10 mouse cellular contexts compared by ENCODE assay signal in genomic region chr17:47813616-47814015, GRCm38 (mm10). TPM values are rescaled to one million over a fixed set of nuclear protein-coding genes. Genes with fewer than 3 reads are reported as not detected.
A peak's percentile ranks its signal among the peaks of the same experiment; 100 is the strongest.
DNase-seq lines count a peak whose midpoint lies in the region; ATAC-seq lines count a peak whose summit lies in the region.
"Had no signal": no experiment of that assay in that cellular context is flagged by ENCODE, and none has a peak within 500 bp of the region (broad histone marks: within the 10 kb centered on the region; RNA-seq: fewer than 3 reads in every experiment).

No protein-coding gene starts in this region.

- peak; percentile 43 for ATAC-seq in liver, embryonic 13.5 days (ENCODE audit: low read depth)
- ATAC-seq in liver, embryonic 12.5 days: no peak
- ATAC-seq in liver, embryonic 15.5 days (ENCODE audit: insufficient read depth): peak; percentile 31
- ATAC-seq: forebrain, embryonic 14.5 days; Patski had no signal

- H3K9ac ChIP-seq in liver, embryonic 13.5 days: no peak overlapping the region
- no peak overlapping the region for H3K9ac ChIP-seq in liver, embryonic 12.5 days
- H3K9ac ChIP-seq in liver, embryonic 15.5 days: no peak overlapping the region

- H3K36me3 ChIP-seq in liver, embryonic 13.5 days: no peaks in the 10 kb centered on the region; the same call in 1 of the 2 replicates
- peaks cover 6% of the 10 kb centered on the region; the same call in 1 of the 2 replicates for H3K36me3 ChIP-seq in liver, embryonic 12.5 days
- no peaks in the 10 kb centered on the region for H3K36me3 ChIP-seq in liver, embryonic 15.5 days (replicated peaks)

- no peak overlapping the region for H3K4me3 ChIP-seq in liver, embryonic 13.5 days (replicated peaks)
- H3K4me3 ChIP-seq in liver, embryonic 12.5 days: no peak overlapping the region
- no peak overlapping the region for H3K4me3 ChIP-seq in liver, embryonic 15.5 days (replicated peaks)

- no peak for DNase-seq in liver, embryonic 13.5 days
- peak; percentile 45 for DNase-seq in heart, postnatal 4 days
- DNase-seq in thymus, postnatal 25 days: peak; percentile 41
- no peak for DNase-seq in layer of hippocampus, postnatal 36 days
- DNase-seq in cerebellum, adult 8-10 months: no peak
- DNase-seq: right cerebral cortex, postnatal 25 days had no signal

- no peaks in the 10 kb centered on the region for H3K27me3 ChIP-seq in liver, embryonic 13.5 days
- no peaks in the 10 kb centered on the region for H3K27me3 ChIP-seq in liver, embryonic 12.5 days (replicated peaks)
- no peaks in the 10 kb centered on the region for H3K27me3 ChIP-seq in liver, embryonic 15.5 days
- H3K27me3 ChIP-seq: Patski had no signal

- no peak overlapping the region for H3K4me2 ChIP-seq in liver, embryonic 13.5 days
- no peak overlapping the region for H3K4me2 ChIP-seq in liver, embryonic 12.5 days
- no peak overlapping the region for H3K4me2 ChIP-seq in liver, embryonic 15.5 days

- 41% methylated on average over 5 of the region's 5 CpGs for WGBS in liver, embryonic 13.5 days (ENCODE audit: insufficient replicate concordance)
- WGBS in liver, embryonic 12.5 days (ENCODE audit: insufficient replicate concordance): 27% methylated on average over 5 of the region's 5 CpGs
- WGBS in liver, embryonic 15.5 days (ENCODE audit: insufficient replicate concordance): 20% methylated on average over 5 of the region's 5 CpGs

- no peaks in the 10 kb centered on the region for H3K9me3 ChIP-seq in liver, embryonic 13.5 days (replicated peaks)
- no peaks in the 10 kb centered on the region for H3K9me3 ChIP-seq in liver, embryonic 12.5 days (replicated peaks)
- no peaks in the 10 kb centered on the region for H3K9me3 ChIP-seq in liver, embryonic 15.5 days (replicated peaks)

- no peak overlapping the region for H3K27ac ChIP-seq in liver, embryonic 13.5 days
- H3K27ac ChIP-seq in liver, embryonic 12.5 days: no peak overlapping the region
- H3K27ac ChIP-seq in liver, embryonic 15.5 days (replicated peaks): no peak overlapping the region

- peaks cover 9% of the 10 kb centered on the region; the same call in 1 of the 2 replicates for H3K4me1 ChIP-seq in liver, embryonic 13.5 days (replicated peaks)
- H3K4me1 ChIP-seq in liver, embryonic 12.5 days: 0 out of 2 replicates have a peak, but pooled peaks cover 8% of the 10 kb centered on the region
- H3K4me1 ChIP-seq in liver, embryonic 15.5 days (replicated peaks): 0 out of 2 replicates have a peak, but pooled peaks cover 5% of the 10 kb centered on the region

RNA-seq across cellular contexts. Expression of gene Mdfi, which starts 20.9 kb away (rescaled TPM):
- polyA plus RNA-seq in liver, embryonic 13.5 days (2015; fragmentation: Nextera tagmentation; extraction: Ambion mirVana): 0.93 and 1.1 TPM in 2 replicates
- polyA plus RNA-seq in liver, embryonic 12.5 days (2016; fragmentation: Nextera tagmentation; extraction: Ambion mirVana): 2.8 and 3.5 TPM in 2 replicates
- total RNA-seq in heart, postnatal 4 days (2021): 10 to 100 TPM; 16.4 to 20.2 TPM
- 0.76 and 1.2 TPM in 2 replicates for polyA plus RNA-seq in liver, embryonic 15.5 days (2015; fragmentation: Nextera tagmentation; extraction: Ambion mirVana)
- total RNA-seq in layer of hippocampus, postnatal 36 days (2021): under 1 TPM; 0.40 to 0.91 TPM
- polyA plus RNA-seq: Patski had no signal

Comparison
In these comparisons a context has a peak if more than half of its experiments do, and no peak if none do; other contexts are left out.
1. DNase-seq: peak in heart, postnatal 4 days (single experiment) and thymus, postnatal 25 days (single experiment); none in liver, embryonic 13.5 days (single experiment), layer of hippocampus, postnatal 36 days (0 of 2) and cerebellum, adult 8-10 months (single experiment).